Mouse (Mus musculus) adrenal gland, adult 8-10 months (tissue): Measurements from ENCODE around the gene Tmtc1. TPM values are rescaled to one million over a fixed set of nuclear protein-coding genes. Genes with fewer than 3 reads are reported as not detected.

Experiments
- DNase-seq: peaks from one replicate; pipeline ENCODE4 v3.0.0; 2022
- total RNA-seq, 4 experiments: library from RNA; stranded (reverse); gene quantifications; 2 replicates each; pipeline ENCODE4 v1.2.4; 2022

Tmtc1 gene
- 10 to 100 TPM; 18.5 to 22.4 (median 20.8) TPM for total RNA-seq

DNA sequence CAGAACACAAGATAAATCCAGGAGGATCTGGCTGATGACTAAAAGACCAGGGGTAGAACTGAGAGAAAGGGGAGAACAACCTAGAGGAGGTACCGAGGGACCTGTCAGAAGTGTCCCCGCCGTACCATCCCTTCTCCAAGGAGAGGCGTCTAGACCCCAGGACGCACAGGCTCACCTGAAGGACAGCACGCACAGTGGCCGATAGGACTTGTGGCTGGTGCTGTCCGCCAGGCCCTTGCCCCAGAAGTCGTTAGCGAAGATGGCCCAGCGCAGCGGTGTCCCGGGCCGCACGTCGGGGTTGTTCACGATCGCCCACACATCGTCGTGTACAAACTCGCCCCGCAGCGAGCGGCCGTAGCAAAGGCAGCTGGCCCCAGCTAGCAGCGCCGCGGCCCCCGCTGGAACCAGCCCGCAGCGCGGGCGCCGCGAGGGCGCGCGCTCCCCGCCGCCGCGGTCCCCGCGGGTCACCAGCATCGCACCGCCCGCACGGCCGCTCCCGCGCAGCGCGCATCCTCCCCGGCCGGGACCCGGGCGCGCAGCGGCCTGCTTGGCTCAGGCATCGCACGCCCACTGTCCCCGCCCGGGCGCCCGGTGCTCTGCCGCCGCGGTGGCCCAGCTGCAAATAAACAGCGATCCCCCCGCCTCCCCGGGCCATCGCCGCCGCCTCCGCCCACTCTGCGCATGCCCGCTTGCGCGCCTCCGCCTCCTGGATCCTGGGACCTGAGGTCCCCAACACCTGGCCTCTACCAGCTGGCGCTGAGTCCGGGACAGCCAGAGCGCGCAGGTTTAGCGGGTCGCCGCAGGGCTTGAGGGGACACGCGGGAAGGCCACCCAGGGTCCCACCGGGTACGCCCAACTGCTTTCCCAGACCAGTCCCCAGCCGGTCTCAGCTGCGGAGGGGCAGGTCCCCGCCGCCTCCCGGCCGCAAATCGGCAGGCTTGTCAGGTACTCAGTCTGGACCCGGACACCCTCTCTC is at the start of gene Tmtc1:
Gene Tmtc1 (minus strand): TSS at position 664 of the 976 bp plus-strand sequence.
- DNase-seq = peak; percentile 74

DNA sequence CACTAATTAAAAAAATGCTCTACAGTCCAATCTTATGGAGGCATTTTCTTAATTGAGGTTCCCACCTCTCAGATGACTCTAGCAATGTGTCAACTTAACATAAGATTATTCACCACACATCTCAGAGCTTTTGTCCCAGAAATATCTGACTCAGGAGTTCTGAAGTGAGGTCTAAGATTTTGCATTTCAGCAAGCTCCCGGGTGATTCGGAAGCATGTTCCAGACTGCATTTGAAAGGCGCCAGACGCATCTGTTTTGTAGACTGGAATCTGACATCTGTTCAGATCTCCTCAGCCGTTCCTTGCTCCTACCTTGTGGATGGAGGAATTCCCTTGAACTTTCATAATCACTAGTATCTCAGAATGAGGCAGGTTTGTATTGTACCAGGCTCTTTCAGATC is 47.7 kb upstream of the Tmtc1 start:
- DNase-seq = no peak

DNA sequence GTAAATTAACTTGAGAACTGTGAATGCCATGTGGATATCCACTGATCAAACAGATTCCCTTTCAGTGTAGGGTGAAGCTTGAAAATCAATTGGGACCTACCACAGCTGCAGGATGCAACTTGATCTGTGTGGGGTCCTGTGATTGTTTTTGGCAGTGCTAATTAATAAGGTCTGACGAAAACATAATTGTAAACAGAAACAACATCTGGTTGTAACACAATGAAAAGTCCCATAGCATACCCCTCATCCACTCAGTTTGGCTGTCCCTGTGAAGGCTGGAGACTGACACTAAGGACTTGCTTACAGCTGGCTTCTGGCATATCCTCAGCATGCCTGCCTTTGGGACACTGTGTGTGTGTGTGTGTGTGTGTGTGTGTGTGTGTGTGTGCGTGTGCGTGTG is 42.6 kb upstream of the Tmtc1 start:
- no peak for DNase-seq

DNA sequence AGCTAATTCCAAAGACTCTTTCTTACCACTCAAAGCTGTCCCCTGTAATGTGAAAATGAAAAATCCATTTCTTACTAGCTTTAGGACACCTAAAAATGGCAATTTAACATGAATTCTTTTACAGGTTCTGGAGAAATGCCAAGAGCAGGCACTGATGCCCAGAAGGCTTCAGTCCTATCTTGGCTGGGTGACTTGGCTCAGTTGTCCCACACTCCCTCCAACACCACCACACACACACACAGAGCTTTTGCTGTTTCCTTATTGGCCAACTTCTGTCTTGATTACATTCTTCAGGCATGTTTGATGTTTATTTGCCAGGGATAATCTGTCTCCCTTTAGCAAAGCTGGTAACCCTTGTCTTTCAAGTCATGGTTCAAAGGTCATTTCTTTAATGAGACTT is 37.7 kb upstream of the Tmtc1 start:
- no peak for DNase-seq

DNA sequence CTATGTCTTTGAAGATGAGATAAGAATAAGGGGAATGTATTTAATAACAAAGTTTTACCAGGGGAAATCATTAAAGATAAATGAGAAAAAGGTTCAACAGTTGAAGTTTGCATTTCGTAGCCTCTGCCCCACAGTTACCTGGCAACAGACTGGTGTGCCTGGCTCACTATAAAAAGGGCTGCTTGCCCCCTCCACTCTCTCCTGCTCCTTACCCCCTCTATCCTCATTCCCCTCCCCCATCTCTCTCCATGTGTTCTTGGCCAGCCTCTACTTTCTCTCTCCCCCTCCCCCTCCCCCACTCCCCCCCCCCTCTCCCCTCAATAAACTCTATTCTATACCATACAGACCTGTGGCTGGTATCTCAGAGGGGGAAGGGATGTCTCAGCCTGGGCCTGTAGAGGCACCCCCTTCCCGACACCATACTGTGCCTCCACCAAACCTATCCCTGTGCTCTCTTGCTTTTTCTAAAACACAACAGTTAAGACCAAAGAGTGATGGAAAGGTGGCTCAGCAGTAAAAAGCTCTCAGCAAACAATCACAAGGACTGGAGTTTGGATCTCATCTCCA is 35.6 kb upstream of the Tmtc1 start:
- no peak for DNase-seq

DNA sequence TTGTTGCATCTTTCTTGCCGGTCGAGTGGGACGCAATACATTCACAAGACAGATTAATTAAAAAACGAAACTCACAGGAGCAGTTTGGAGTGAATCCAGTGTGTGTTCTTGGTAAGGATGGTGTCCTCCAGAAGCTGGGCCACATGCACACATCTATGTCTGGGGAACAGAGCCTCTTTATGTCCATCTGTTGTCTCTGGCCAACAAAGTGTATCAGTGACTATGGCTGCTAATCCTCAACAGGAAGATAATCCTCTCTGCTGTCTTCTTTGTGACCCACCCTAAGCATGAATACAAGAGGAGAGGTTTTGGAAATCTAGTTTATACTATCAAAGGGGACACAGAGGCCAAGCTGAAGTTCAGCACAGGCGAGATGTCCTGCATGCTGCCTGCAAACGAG is 34.2 kb upstream of the Tmtc1 start:
- DNase-seq = no peak

DNA sequence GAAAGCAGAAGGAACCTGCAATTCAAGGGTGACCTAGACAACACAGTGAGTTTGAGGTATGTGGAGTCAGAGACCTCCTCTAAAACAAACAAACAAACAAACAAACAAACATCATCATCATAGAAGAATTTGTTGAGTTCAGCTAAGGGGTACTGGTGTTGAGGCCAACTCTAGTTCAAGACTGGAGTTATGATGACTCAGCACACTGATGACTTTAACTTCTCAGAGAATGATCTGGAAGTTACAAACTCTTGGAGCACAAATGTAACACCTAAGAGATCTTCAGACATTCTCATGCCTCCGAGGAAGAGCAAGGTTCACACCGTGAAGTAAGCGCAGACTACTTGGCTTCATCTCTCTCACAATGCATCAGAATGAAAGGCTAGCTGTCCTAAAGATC is 28.1 kb upstream of the Tmtc1 start:
- DNase-seq = no peak

DNA sequence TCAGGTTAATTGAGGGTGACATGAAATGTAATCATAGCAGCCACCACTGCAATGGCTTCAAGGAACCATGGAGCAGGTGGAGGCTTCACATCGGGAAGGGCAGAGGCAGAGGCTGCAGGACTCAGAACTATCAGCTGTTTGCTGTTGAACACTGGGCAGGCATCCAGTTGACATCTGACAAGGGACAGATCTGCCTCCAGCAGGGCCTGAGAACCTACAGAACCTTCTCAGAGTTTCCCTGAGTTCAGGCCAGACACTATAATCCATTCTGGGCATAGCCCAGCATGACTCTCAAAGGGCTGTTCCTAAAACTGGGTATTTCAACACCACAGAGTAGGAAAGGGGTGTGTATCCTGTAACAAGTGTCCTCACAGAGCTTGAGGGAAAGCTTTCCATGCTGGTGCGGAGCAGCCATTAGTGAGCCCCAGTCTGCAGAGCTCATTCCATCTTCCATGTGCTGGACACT is 23.8 kb upstream of the Tmtc1 start:
- DNase-seq = no peak

DNA sequence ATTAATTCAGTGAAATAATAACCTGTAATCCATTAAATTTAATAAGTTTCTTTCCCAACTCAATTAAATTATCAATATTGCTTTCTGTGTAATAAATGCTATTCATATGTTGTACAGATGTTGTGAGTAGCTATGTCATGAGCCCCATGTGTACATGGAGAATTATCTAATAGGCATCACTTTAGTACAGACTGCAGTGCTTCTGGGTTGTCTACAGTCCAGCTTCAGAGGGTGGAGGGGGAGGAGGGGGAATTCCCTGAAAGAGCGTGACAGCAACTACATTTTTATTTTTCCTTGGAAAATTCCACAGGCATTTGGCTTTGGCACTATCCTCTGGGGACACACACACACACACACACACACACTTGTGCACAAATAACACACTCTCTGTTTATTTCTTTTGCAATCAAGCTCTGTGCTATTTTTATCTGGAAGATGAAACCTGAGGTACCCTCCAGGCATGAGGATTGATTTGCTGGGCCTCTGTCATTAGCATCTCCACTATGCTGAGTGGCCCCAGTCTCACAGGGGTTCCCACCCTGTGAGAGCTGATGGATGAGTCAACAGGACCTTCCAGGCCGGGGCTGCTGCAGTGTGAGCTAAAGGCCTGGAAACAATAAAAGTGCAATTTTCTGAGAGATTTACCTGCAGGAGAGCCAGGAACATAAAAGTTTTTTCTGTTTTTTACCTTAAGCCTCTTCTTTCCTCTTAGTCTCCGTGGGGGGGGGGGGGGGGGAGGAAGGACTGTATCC is 23.2 kb upstream of the Tmtc1 start:
- no peak for DNase-seq

DNA sequence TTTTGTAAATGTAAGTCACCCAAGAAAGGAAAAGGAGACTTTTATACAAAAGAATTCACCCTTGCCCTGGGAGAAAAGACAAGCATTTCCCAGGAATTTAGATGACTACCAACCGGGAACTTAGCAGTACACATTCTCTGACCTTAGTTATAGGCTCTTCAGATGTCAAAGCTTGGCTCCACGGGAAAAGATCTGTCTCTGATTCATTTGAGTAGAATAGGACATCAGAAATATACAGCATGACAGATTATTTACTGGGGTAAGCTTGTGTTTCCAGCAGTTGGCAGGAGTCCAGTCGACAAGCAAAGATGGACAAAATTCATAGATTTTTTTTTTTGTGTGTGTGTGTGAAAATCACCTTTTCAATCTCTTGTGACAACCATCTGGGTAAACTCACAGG is 15.4 kb upstream of the Tmtc1 start:
- DNase-seq = no peak

DNA sequence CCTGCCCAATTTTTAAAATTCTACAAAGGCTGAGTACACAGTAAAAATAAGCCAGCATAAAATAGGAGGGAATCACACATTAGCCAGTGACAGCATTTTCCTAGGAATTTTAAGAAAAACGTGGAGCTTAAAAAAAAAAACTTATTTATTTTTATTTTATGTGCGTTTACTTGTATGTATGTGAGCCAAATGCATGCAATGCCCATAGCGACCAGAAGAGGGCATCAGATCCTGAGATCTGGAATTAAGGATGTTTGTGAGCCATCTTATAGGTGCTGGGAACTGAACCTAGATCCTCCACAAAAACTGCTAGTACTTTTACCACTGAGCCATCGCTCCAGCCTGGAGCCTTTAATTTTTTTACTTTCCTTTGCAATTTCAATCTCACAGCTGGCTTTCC is 11.3 kb upstream of the Tmtc1 start:
- no peak for DNase-seq

DNA sequence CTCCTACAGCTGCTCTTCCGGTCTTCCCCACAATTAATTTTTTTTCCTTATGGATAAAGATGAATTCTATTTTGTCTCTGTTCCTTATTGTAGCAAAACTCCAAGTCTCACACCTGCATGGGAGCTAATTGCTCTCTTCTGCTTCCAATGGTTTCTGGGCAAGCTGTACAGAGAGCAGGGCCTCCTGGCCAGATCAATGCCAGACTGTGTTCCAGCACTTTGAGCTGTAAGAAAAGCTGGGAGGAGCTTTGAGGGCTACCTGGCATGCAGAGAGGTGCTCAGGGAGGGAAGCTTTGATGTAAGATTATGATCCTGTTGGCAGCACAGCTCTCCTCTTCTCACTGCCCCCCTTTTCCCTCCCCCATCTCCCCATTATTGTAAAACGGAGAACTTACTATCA is 10.6 kb upstream of the Tmtc1 start:
- no peak for DNase-seq

DNA sequence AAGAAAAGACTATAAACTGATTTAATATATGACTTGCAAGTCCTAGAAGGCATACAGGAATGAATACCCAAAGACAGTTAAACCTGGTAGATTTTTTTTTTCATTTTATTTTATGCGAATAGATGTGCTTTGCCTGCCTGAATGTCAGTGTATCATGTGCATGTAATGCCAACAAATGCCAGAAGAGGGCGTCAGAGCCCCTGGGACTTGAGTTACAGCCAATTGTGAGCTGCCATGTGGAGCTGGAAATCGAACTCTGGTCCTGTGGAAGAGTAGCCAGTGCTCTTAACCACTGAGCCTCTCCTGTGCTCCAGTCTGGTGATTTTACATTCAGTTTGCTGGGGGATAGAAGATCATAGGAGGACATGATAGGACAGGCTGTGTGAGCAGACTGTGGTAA is 4.0 kb upstream of the Tmtc1 start:
- DNase-seq = no peak

DNA sequence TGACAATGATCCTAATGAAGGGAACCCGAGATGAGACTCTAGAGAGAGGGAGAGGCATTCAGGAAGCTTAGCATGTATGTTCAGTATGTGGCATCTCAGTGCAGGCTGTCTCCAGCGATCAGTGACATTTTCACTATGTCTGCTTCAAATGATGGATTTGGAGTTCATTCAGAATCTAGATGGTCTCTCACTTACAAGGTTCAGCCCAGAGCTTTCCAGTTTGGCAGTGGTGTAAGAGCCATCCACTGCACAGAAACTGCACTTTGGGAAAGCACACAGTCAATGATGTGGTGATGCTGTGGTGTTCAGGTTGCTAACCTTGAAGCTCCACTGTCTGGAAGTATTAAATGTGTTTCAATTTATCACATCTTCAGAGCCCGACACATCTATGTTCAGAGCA is 1.9 kb upstream of the Tmtc1 start:
- DNase-seq = no peak

DNA sequence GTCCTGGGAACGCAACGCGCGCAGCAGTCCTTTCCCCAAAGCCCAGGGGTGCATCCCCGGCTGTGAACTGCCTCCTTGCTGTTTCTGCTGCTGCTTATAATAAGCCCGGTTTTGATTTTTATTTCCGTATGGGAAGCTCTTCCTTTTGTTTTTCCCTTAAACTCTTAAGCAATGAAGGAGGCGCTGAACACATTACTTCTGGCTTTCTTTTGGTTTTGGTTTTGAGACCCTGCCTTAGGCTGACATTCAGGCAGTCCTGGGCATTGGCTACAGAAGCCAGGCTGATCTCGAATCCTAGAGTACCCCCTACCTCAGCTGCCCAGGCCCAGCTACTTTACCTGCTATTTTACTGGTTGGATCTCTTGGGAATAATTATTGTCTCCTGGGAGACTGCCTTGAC is 607 bp upstream of the Tmtc1 start:
- DNase-seq = no peak

DNA sequence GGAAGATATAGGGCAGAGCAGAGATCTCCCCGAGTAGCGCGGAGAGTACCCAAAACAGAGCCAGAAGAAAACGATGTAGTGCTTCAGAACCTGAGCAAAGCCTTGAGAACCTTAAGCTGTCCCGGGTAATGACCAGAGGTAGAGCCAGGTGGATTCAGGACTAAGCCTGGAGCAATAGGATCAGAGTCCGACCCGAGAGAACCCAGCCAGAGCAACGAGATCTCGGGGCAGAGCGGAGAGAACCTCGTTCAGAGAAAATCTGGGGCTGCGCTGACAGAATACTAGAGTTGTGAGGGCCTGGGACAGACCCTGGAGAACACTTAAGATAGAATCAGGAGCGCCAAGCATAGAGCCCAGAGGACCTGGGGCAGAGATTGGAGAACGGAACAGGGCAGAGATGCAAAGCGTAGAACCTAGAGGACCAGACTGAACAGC is 881 bp downstream of the Tmtc1 start:
- no peak for DNase-seq

DNA sequence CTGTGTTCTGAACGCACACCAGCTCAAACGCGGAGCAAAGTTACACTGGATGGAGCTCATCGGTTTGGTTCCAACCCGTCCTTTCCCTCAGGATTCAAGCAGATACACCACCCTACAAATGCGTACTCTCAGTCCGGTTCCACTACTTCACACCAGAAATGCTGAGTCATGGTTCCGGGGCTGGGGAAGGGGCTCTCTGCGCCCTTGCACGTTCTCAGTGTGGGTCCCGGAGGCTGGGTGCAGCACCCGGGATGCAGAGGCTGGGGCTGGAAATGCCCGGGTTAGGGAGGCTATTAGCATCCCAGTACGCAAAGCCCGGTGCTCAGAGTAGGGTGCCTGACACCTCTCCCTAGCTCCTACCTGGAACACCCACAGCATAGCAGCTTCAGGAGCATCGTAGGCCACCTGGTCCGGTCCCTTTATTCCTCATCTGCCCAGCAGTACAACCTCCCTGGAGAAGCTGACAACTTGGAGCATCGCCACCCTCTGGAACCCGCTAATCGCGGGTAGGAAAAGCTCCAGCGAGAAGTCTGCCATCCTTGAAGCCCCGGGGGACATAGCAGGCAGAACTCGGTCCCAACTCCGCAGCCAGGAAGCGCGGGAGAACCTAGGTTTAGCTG is 1.4 kb downstream of the Tmtc1 start:
- no peak for DNase-seq

DNA sequence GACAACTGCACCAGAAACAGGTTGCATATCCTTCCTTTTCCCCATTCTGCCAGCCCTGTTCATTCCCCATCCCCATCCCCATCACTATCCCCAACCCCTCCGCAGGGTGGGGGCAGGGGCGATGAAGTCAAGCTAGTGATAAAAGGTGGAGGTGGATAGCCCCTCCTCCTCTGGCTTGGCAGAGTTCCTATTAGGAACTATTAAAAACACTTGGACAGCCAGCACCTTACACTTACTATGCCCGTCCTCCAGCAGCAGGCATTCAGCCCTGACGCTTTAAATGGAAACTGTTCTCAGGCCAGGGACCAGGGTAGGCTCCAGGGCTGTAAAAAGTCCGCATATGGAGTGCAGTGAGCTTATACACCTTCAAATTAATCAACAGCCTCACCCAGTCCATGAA is 2.3 kb downstream of the Tmtc1 start:
- no peak for DNase-seq

DNA sequence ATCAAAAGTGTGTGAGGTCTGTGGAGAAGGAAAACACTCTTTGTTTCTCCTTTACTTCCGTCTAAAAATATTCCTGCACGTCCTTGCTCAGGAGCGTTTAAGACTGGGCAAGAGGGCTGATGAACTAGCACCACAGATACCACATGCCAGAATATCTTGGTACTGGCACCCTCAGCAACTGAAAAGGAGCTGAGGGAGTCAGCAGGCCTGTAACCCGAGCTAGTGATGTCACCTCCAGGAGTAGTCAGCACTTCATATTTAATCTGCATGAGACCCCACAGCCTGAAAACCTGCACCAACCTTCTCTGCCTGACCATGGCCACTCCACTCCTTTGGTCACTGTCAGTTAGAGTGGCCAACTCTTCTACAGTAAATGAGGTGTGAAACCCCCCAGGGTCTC is 5.1 kb downstream of the Tmtc1 start:
- no peak for DNase-seq

DNA sequence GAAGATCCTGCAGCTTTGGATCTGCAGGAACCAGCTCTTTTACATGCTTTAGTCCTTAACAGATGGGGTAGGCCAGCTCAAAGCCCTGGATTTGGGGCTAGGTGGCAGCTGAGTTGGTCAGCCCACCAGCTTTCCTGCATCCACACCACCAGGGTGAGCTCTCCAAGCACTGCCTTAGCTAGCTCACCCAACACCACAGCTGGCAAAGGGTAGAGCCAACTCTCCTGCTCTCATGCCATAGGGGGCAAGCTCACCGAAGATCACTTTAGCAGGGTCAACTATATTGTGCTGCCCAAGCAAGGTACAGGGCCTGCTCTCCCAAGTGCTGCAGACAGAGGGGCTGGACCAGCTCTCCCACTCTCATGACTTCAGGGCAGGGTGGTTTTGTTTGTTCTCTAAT is 6.6 kb downstream of the Tmtc1 start:
- no peak for DNase-seq

DNA sequence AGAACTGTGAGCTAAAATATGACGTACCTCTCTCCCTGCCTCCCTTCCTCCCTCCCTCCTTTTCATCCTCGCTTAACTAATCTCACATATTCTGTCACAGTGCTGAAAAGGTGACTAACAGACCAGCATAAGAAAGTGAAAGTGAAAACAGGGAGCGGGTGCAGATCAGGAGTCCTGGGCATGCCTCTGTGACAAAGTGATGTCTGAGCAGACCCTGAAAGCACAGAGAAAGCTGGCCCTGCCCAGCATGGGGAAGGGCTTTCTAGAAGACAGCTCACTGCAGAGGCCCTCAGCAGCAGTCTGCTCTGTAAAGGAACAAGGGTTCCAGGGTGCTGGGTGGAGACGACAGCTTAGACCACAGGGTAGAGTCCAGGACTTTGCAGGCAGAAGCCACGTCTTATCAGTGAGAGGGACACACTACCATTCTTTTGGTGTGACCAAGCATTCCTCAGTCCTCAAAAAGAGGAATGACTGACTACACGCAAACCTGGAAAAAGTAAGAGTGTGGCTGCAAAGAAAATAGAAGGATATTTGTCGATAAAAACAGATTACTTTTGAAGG is 7.7 kb downstream of the Tmtc1 start:
- DNase-seq = no peak

DNA sequence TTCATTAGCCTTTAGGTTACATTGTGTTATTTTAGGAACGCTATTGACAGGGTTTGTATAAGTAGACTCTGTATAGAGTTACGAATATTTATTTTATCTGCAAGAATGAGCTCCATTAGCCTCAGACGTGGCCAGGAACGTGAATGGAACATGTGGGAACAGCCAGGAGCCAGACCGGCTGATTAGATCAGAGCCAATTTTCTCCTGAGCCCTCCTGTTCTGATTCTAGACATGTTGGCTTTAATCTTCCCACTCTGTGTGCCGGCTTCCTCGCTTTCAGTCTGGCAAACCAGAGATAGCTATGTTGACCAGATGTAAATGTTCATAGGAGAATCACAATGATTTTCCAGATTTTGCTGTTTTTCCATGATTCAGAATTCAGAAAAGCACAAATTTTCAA is 22.6 kb downstream of the Tmtc1 start:
- no peak for DNase-seq

DNA sequence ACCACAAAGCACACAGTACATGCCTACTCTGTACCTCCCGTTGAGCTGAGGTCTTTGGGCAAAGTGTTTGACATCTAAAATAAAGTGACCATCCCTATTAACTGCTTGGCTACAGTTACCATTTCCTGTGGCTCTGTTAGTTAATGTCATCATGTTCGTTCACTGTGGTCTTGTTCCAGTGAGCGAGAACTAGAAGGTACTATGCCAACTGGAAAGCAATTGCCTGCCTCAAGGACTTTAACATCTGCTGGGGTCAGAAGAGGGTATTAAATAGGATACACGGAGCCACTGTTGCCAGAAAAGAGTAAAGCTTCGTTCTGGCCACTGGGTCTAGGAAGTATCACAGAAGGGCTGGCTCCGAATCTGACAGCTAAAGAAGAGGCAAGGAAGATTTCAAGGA is 23.8 kb downstream of the Tmtc1 start:
- DNase-seq = no peak
